Mouse (Mus musculus) spleen, adult 12 weeks (tissue): ENCODE data around the gene Hist1h2be.
A peak's percentile ranks its signal among the peaks of the same experiment; 100 is the strongest.
"Not testable (repeated sequence)": the region's sequence is repeated elsewhere in the genome, so short reads cannot be mapped to it uniquely, and the experiment has no call there.

ENCODE experiments used
- DNase-seq: peaks from one replicate; pipeline ENCODE4 v3.0.0; 2022; ENCODE audit warnings: low spot score

Gene Hist1h2be

GRCm38 (mm10) chr13:23591886-23592285, 29.0 kb downstream of the Hist1h2be start:
- DNase-seq = not testable (repeated sequence)

GRCm38 (mm10) chr13:23591206-23591605, 29.7 kb downstream of the Hist1h2be start:
- DNase-seq = no peak

GRCm38 (mm10) chr13:23586940-23587225, 34.0 kb downstream of the Hist1h2be start:
- DNase-seq = no peak

GRCm38 (mm10) chr13:23586099-23586939, 34.6 kb downstream of the Hist1h2be start:
- no peak for DNase-seq

GRCm38 (mm10) chr13:23585442-23586098, 35.4 kb downstream of the Hist1h2be start:
- peak; percentile 76 for DNase-seq

GRCm38 (mm10) chr13:23585029-23585441, 35.9 kb downstream of the Hist1h2be start:
- DNase-seq = peak; percentile 78

GRCm38 (mm10) chr13:23584331-23584730, 36.6 kb downstream of the Hist1h2be start:
- no peak for DNase-seq

GRCm38 (mm10) chr13:23583387-23584068, 37.4 kb downstream of the Hist1h2be start:
- no peak for DNase-seq

- no peak for DNase-seq
These were observed 38.5 kb downstream of the Hist1h2be start for GRCm38 (mm10) chr13:23582219-23583056.

GRCm38 (mm10) chr13:23581408-23582218, 39.3 kb downstream of the Hist1h2be start, which contains the start of gene Hist1h4d:
TSS of gene Hist1h4d (plus strand) at chr13:23581598.
- peak; percentile 97 for DNase-seq

GRCm38 (mm10) chr13:23577835-23578234, 43.1 kb downstream of the Hist1h2be start:
- no peak for DNase-seq

GRCm38 (mm10) chr13:23576906-23577639, 43.9 kb downstream of the Hist1h2be start:
- DNase-seq = no peak

GRCm38 (mm10) chr13:23576351-23576881, 44.5 kb downstream of the Hist1h2be start:
- DNase-seq = no peak

- DNase-seq = not testable (repeated sequence)
These were observed 45.0 kb downstream of the Hist1h2be start for GRCm38 (mm10) chr13:23575864-23576313.

- DNase-seq = peak; percentile 76
These were observed 45.6 kb downstream of the Hist1h2be start, which contains the start of gene Hist1h3d for GRCm38 (mm10) chr13:23575271-23575851. TSS of gene Hist1h3d (plus strand) at chr13:23575763.

- not testable (repeated sequence) for DNase-seq
These were observed 46.3 kb downstream of the Hist1h2be start for GRCm38 (mm10) chr13:23574546-23575170.

- DNase-seq = peak; percentile 85
These were observed 46.9 kb downstream of the Hist1h2be start, which contains the start of the genes Hist1h2bf and Hist1h2ad for GRCm38 (mm10) chr13:23573898-23574524. TSS of gene Hist1h2bf (minus strand) at chr13:23574196. TSS of gene Hist1h2ad (plus strand) at chr13:23574381.
